Mouse (Mus musculus) embryonic facial prominence, embryonic 11.5 days (tissue): ENCODE results near the gene Ldlrad1. TPM values are rescaled to one million over a fixed set of nuclear protein-coding genes. Genes with fewer than 3 reads are reported as not detected.
A peak's percentile ranks its signal among the peaks of the same experiment; 100 is the strongest.

Experiments used
- ATAC-seq: fragments of 200-750 bp; cut with Nextera tagmentation; replicated peaks from 2 replicates; pipeline ENCODE4 v1.8.0; 2017; ENCODE audit warnings: low read depth; ENCODE audit not compliant: insufficient number of reproducible peaks, low FRiP score, low TSS enrichment
- DNase-seq: peaks from one replicate; pipeline ENCODE4 v3.0.0-alpha.2; 2015; ENCODE audit warnings: low spot score
- H3K27ac ChIP-seq: fragments of 300-500 bp; sonication (generic); replicated peaks from 2 replicates; pipeline ENCODE4 v1.5.1; 2014; ENCODE audit warnings: mild to moderate bottlenecking, low read depth, low read length, control low read depth
- H3K27me3 ChIP-seq: fragments of 300-500 bp; sonication (generic); 2 replicates; pipeline ENCODE4 v1.6.1; 2014; ENCODE audit warnings: mild to moderate bottlenecking, low read length, moderate library complexity, mixed read lengths; ENCODE audit not compliant: control insufficient read depth, insufficient read depth
- H3K36me3 ChIP-seq: fragments of 300-500 bp; sonication (generic); replicated peaks from 2 replicates; pipeline ENCODE4 v1.6.1; 2014; ENCODE audit warnings: low read depth, mild to moderate bottlenecking, low read length, moderate library complexity, mixed read lengths; ENCODE audit not compliant: control insufficient read depth, insufficient read depth
- H3K4me1 ChIP-seq: fragments of 300-500 bp; sonication (generic); 2 replicates; pipeline ENCODE4 v1.6.1; 2014; ENCODE audit warnings: low read length, mixed read lengths; ENCODE audit not compliant: control insufficient read depth, insufficient read depth
- H3K4me2 ChIP-seq: fragments of 300-500 bp; sonication (generic); 2 replicates; pipeline ENCODE4 v1.6.1; 2014; ENCODE audit warnings: low read depth, mild to moderate bottlenecking, control low read depth, low read length, moderate library complexity
- H3K4me3 ChIP-seq: fragments of 300-500 bp; sonication (generic); 2 replicates; pipeline ENCODE4 v1.5.1; 2014; ENCODE audit warnings: low read depth, low read length, control low read depth
- H3K9ac ChIP-seq: fragments of 300-500 bp; sonication (generic); replicated peaks from 2 replicates; pipeline ENCODE4 v1.6.1; 2014; ENCODE audit warnings: mild to moderate bottlenecking, control low read depth, low read length
- H3K9me3 ChIP-seq: fragments of 300-500 bp; sonication (generic); replicated peaks from 2 replicates; pipeline ENCODE4 v1.6.1; 2016; ENCODE audit warnings: mild to moderate bottlenecking, low read length, inconsistent platforms, mixed read lengths; ENCODE audit not compliant: control insufficient read depth
- WGBS: fragments of 180-500 bp; shearing (Covaris S2); extraction: QIAGEN DNeasy Blood & Tissue Kit; methylation state at CpG from one replicate; pipeline ENCODE4 v1.1.7; 2014; 5-methylcytosine and 5-hydroxymethylcytosine counted together
- polyA plus RNA-seq: library from polyadenylated mRNA; unstranded; fragments of >200 nt; fragmentation: Nextera tagmentation; extraction: Ambion mirVana; gene quantifications from 2 replicates; pipeline ENCODE4 v1.2.1, GENCODE M21; 2014

The Ldlrad1 gene
- polyA plus RNA-seq: not detected in 2 replicates

DNA sequence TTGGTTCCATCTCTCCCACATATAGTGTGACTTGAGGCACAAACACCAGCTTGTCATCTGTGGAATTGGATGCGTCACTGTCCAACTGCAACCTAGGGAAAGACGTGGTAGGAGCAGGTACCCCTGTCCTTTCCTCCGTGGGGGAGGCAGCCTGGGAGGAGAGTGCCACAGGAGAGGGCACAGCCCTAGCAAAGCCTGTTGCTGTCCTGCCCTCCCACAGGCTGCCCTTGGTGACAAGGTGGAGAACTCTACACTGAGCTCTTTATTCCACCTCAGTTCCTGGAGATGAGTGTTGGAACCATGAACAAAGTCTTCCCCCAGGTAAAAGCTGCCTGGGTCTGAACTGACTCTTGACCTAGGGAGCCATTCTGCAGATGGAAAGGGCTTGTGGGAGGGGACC, at the start of gene Ldlrad1:
TSS of gene Ldlrad1 (plus strand) at position 301 of the 400 bp plus-strand sequence.
- Histone ChIP-seq H3K9me3 (no peaks in the 10 kb centered on the region), H3K27ac (no peak within 1 kb of the TSS), H3K27me3 (no peaks in the 10 kb centered on the region), H3K9ac (no peak within 1 kb of the TSS), H3K4me1 (no peaks in the 10 kb centered on the region), H3K4me2 (no peak within 1 kb of the TSS), H3K36me3 (no peaks in the 10 kb centered on the region), H3K4me3 (no peak within 1 kb of the TSS)
- ATAC-seq: no peak
- no peak for DNase-seq
- 84% methylated on average over 3 of the region's 3 CpGs for WGBS

DNA sequence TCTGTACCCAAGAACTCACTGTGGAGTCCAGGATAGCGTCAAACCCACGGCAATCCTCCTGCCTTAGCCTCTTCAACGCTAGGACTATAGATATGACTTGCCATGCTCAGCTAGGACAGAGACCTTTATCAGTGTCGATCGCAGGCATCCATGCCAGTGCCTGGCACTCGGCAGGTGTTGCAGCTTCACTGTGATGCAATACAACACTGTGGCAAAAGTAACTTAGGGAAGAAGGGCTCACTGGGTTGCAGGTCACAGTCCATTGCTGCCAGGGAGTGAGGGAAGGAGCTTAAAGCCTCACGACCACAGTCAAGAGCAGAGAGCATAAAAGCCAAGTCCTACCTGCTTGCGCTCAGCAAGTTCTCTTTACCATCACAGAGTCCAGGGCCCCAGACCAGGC, 48.8 kb upstream of the Ldlrad1 start:
- Histone ChIP-seq H3K9ac (no peak overlapping the region), H3K4me2 (no peak overlapping the region), H3K4me3 (no peak overlapping the region), H3K36me3 (no peaks in the 10 kb centered on the region), H3K4me1 (no peaks in the 10 kb centered on the region), H3K27ac (no peak overlapping the region), H3K9me3 (no peaks in the 10 kb centered on the region), H3K27me3 (no peaks in the 10 kb centered on the region)
- WGBS: 92% methylated on average over 8 of the region's 8 CpGs
- ATAC-seq: no peak
- no peak for DNase-seq

GRCm38 (mm10) chr4:107163341-107163740, 45.6 kb upstream of the Ldlrad1 start:
- WGBS: 89% methylated on average over 10 of the region's 10 CpGs
- H3K9me3 ChIP-seq: no peaks in the 10 kb centered on the region
- DNase-seq (no peak), ATAC-seq (no peak)
- H3K9ac ChIP-seq: no peak overlapping the region
- no peaks in the 10 kb centered on the region for H3K27me3 ChIP-seq
- H3K36me3 ChIP-seq: no peaks in the 10 kb centered on the region
- H3K4me3 ChIP-seq: no peak overlapping the region
- H3K27ac ChIP-seq: no peak overlapping the region
- no peak overlapping the region for H3K4me2 ChIP-seq
- no peaks in the 10 kb centered on the region for H3K4me1 ChIP-seq

DNA sequence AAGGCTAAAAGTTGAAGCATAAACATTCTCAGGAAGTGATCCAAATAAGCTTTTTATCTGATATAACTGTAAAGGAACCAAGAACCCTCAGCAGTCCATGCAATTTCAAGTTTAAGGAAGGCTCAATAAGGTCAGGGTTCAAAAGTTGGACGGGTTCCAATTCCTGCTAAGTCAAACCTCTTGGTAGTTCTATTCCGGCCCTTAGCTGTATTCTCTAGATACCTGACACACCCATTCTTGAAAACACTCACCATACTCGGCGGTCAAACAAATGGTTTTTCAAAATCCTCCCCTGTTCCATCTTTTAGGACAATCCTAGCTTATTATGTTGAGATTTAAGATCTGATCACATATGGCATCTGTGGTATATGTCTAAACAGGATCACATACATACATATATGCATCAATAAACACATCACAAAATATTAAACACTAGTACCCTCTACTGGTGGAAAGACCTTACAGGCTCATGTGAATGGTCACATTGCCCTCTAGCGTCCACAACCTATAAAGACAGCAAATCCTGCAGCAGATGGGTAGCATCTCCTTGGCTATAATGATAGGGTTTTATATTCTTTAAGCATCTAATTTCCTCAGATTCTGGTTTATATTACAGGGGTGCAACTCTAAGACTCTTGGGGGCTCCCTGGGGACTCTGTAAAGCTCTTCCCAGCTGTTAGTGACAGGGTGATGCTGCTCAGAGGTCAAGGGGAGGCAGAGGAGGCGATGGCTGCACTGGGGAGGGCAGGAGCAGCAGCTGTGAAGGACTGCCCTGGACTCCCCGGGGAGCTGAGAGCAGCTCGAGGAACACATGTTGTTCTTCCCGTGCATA, 45.0 kb upstream of the Ldlrad1 start:
- H3K27me3 ChIP-seq: no peaks in the 10 kb centered on the region
- ATAC-seq (peak; percentile 70), DNase-seq (peak; percentile 88)
- H3K4me1 ChIP-seq: no peaks in the 10 kb centered on the region
- H3K9ac ChIP-seq: no peak overlapping the region
- H3K36me3 ChIP-seq: no peaks in the 10 kb centered on the region
- H3K4me2 ChIP-seq: no peak overlapping the region
- no peak overlapping the region for H3K27ac ChIP-seq
- no peaks in the 10 kb centered on the region for H3K9me3 ChIP-seq
- WGBS: 45% methylated on average over 9 of the region's 9 CpGs
- no peak overlapping the region for H3K4me3 ChIP-seq

DNA sequence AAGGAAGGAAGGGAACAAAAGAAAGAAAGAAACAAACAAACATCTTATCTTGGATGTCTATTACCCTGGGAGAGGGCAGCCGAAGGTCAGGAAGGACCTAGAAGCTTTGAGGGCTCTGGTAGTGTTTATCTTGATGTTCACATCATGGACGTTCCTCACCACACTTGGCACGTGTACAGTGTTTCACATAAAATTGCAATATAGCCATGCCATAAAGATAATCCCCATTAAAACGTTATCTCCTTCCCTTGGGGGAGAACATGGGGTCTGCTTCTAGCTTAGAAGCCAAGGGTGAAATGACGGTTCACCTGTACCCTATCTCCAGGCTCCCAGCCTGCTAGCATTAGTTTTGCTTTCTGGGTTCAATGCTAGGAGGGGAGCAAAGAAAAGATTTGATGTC, 42.3 kb upstream of the Ldlrad1 start:
- no peak overlapping the region for H3K4me3 ChIP-seq
- WGBS: 86% methylated on average over 5 of the region's 5 CpGs
- H3K27me3 ChIP-seq: no peaks in the 10 kb centered on the region
- no peak overlapping the region for H3K9ac ChIP-seq
- no peak overlapping the region for H3K27ac ChIP-seq
- no peaks in the 10 kb centered on the region for H3K4me1 ChIP-seq
- H3K9me3 ChIP-seq: no peaks in the 10 kb centered on the region
- no peak for DNase-seq
- ATAC-seq: no peak
- H3K4me2 ChIP-seq: no peak overlapping the region
- H3K36me3 ChIP-seq: no peaks in the 10 kb centered on the region

DNA sequence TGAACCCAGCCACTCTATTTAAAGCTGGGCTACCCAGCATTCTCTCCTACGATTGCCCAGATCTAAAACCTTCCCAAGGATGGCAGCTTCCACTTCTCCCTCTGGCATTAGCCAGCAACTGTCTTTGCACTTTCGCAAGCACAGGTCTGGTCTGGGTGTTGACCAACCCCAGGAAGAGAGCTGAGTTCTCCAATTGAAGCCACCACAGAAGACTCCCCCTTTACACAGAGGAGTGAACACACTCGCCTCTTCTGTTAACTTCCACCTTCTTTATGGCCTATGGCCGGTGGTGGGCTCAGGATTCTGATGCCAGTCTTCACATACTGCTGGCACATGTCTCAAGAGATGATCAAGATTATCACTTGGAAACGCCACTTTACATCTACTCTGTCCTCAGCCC, 41.2 kb upstream of the Ldlrad1 start:
- Histone ChIP-seq H3K27me3 (no peaks in the 10 kb centered on the region), H3K36me3 (no peaks in the 10 kb centered on the region; the same call in 1 of the 2 replicates), H3K9me3 (no peaks in the 10 kb centered on the region), H3K4me2 (no peak overlapping the region), H3K27ac (no peak overlapping the region), H3K4me3 (no peak overlapping the region), H3K4me1 (no peaks in the 10 kb centered on the region), H3K9ac (no peak overlapping the region)
- ATAC-seq (no peak), DNase-seq (no peak)
- 89% methylated on average over 5 of the region's 5 CpGs for WGBS

- Histone ChIP-seq H3K9ac (peak overlapping the region; percentile 82), H3K9me3 (no peaks in the 10 kb centered on the region), H3K4me2 (peak overlapping the region; percentile 58), H3K36me3 (no peaks in the 10 kb centered on the region; the same call in 1 of the 2 replicates), H3K27me3 (no peaks in the 10 kb centered on the region), H3K4me3 (peak overlapping the region; percentile 98), H3K4me1 (no peaks in the 10 kb centered on the region), H3K27ac (peak overlapping the region; percentile 95; the same call in 1 of the 2 replicates)
- 56% methylated on average over 11 of the region's 11 CpGs for WGBS
- DNase-seq (no peak), ATAC-seq (no peak)
Measured at GRCm38 (mm10) chr4:107177506-107177905, 31.5 kb upstream of the Ldlrad1 start.

- peak within 1 kb of the TSS; percentile 58 for H3K4me2 ChIP-seq
- H3K9ac ChIP-seq: peak within 1 kb of the TSS; percentile 82
- H3K9me3 ChIP-seq: no peaks in the 10 kb centered on the region
- no peaks in the 10 kb centered on the region for H3K27me3 ChIP-seq
- H3K36me3 ChIP-seq: no peaks in the 10 kb centered on the region; the same call in 1 of the 2 replicates
- under 1% methylated on average over 46 of the region's 49 CpGs for WGBS
- H3K4me1 ChIP-seq: no peaks in the 10 kb centered on the region
- H3K27ac ChIP-seq: peak within 1 kb of the TSS; percentile 95
- DNase-seq: peak; percentile 95
- peak; percentile 91 for ATAC-seq
- peak within 1 kb of the TSS; percentile 98 for H3K4me3 ChIP-seq
Measured at GRCm38 (mm10) chr4:107178182-107178829, 30.7 kb upstream of the Ldlrad1 start, which contains the start of gene Tmem59. Gene Tmem59 (plus strand): TSS chr4:107178399.
